Mouse (Mus musculus) ES-E14 (cell line): ENCODE data around the gene Zfp385a. TPM values are rescaled to one million over a fixed set of nuclear protein-coding genes. Genes with fewer than 3 reads are reported as not detected.

ENCODE experiments used
- DNase-seq: peaks from one replicate; pipeline ENCODE4 v3.0.0-alpha.2; 2013; ENCODE audit warnings: low read depth, low spot score
- H3K27ac ChIP-seq: 2 replicates; pipeline ENCODE4 v1.5.1; 2012; ENCODE audit warnings: low read depth, mild to moderate bottlenecking, low read length, moderate library complexity, mixed read lengths; ENCODE audit not compliant: poor library complexity, insufficient read depth, severe bottlenecking
- H3K36me3 ChIP-seq: 2 replicates; pipeline ENCODE4 v1.6.1; 2012; ENCODE audit warnings: mild to moderate bottlenecking, low read length, moderate library complexity, mixed read lengths; ENCODE audit not compliant: control insufficient read depth, poor library complexity, insufficient read depth, severe bottlenecking
- H3K4me1 ChIP-seq, 2 experiments: fragments of 150-350 bp in 1 of 2; sonication (generic) in 1 of 2; 2 replicates each; pipeline ENCODE4 v1.6.1; 2012; ENCODE audit warnings: low read length in 2 of 2, mild to moderate bottlenecking in 1 of 2, mixed read lengths in 1 of 2; ENCODE audit not compliant: control insufficient read depth in 2 of 2, insufficient read depth in 2 of 2, poor library complexity in 1 of 2
- H3K4me3 ChIP-seq, 2 experiments: fragments of 150-350 bp in 1 of 2; sonication (generic) in 1 of 2; 2 replicates each; pipeline ENCODE4 v1.5.1; 2012; ENCODE audit warnings: low read length in 2 of 2, low read depth in 1 of 2, mild to moderate bottlenecking in 1 of 2, mixed read lengths in 1 of 2; ENCODE audit not compliant: insufficient read depth in 1 of 2, poor library complexity in 1 of 2, severe bottlenecking in 1 of 2
- H3K9ac ChIP-seq: 2 replicates; pipeline ENCODE4 v1.6.1; 2012; ENCODE audit warnings: low read depth, mild to moderate bottlenecking, low read length, mixed read lengths; ENCODE audit not compliant: poor library complexity, insufficient read depth, severe bottlenecking
- H3K9me3 ChIP-seq: fragments of 150-350 bp; sonication (generic); 2 replicates; pipeline ENCODE4 v1.6.1; 2012; ENCODE audit warnings: low read depth, mild to moderate bottlenecking, low read length; ENCODE audit not compliant: control insufficient read depth, insufficient read depth
- CHD2 ChIP-seq: IDR thresholded peaks from 2 replicates; pipeline ENCODE4 v1.6.1; 2014; ENCODE audit warnings: mild to moderate bottlenecking, low read depth, low read length, inconsistent platforms
- HCFC1 ChIP-seq: IDR thresholded peaks from 2 replicates; pipeline ENCODE4 v1.6.1; 2012; ENCODE audit warnings: low read length, inconsistent platforms, borderline replicate concordance; ENCODE audit not compliant: insufficient read depth
- MAFK ChIP-seq: IDR thresholded peaks from 2 replicates; pipeline ENCODE4 v1.6.1; 2014; ENCODE audit warnings: mild to moderate bottlenecking, low read depth, low read length, inconsistent platforms; ENCODE audit not compliant: insufficient read depth
- ZC3H11A ChIP-seq: IDR thresholded peaks from 2 replicates; pipeline ENCODE4 v1.6.1; 2012; ENCODE audit warnings: low read depth, mild to moderate bottlenecking, inconsistent platforms, low read length, borderline replicate concordance
- ZNF384 ChIP-seq: IDR thresholded peaks from 2 replicates; pipeline ENCODE4 v1.6.1; 2012; ENCODE audit warnings: low read depth, low read length, inconsistent platforms
- in situ Hi-C, 2 experiments: fragments of 600-800 bp; cut with MboI; formaldehyde crosslinking; loops; one replicate each; pipeline ENCODE4 v1.15.1; 2025; ENCODE audit warnings: low sequenced_read_pairs in 2 of 2, inconsistent platforms in 1 of 2; ENCODE audit not compliant: unreplicated experiment in 2 of 2
- total RNA-seq: library from RNA; depleted of rRNA; stranded (reverse); fragments of 300-350 nt; gene quantifications from 2 replicates; pipeline ENCODE4 v1.2.3, GENCODE M21; 2012

Zfp385a gene
- total RNA-seq, 1 experiment, result 5.9 TPM

- peaks cover 65% of the 10 kb centered on the region for H3K36me3 ChIP-seq
These were observed 13.0 kb upstream of the Zfp385a start for GRCm38 (mm10) chr15:103352856-103353255.

GRCm38 (mm10) chr15:103347275-103347684 is 7.4 kb upstream of the Zfp385a start:
- Histone ChIP-seq H3K9ac (no peak overlapping the region), H3K4me3 (no peak overlapping the region), H3K4me1 (0 out of 4 replicates have a peak, but pooled peaks cover 0 to 2% of the 10 kb centered on the region in 2 experiments), H3K9me3 (no peaks in the 10 kb centered on the region), H3K27ac (no peak overlapping the region), H3K36me3 (peaks cover 62% of the 10 kb centered on the region)
- no peak for DNase-seq
- no peak for TF ChIP-seq ZC3H11A
- no peak for TF ChIP-seq ZNF384
- no peak for TF ChIP-seq MAFK
- no peak for TF ChIP-seq CHD2
- no peak for TF ChIP-seq HCFC1
- in situ Hi-C loops, result no loop called here

More at GRCm38 (mm10) chr15:103352856-103353255, 13.0 kb upstream of the Zfp385a start:
- no peaks in the 10 kb centered on the region for H3K9me3 ChIP-seq
- in situ Hi-C loops, result no loop called here
- H3K4me1 ChIP-seq, result no peaks in the 10 kb centered on the region
- no peak overlapping the region for H3K4me3 ChIP-seq
- no peak overlapping the region for H3K27ac ChIP-seq
- DNase-seq, result no peak
- TF ChIP-seq ZC3H11A, result no peak
- TF ChIP-seq HCFC1, result no peak
- TF ChIP-seq MAFK, result no peak
- no peak for TF ChIP-seq ZNF384
- no peak for TF ChIP-seq CHD2
- H3K9ac ChIP-seq, result no peak overlapping the region

- H3K9me3 ChIP-seq, result no peaks in the 10 kb centered on the region
- peaks cover 3 to 10% of the 10 kb centered on the region in 2 experiments; a peak in 1 of 4 replicates for H3K4me1 ChIP-seq
- TF ChIP-seq MAFK, result no peak
- no peak for TF ChIP-seq ZC3H11A
- no peak for TF ChIP-seq CHD2
- TF ChIP-seq ZNF384, result no peak
- no peak for TF ChIP-seq HCFC1
- H3K27ac ChIP-seq, result no peak overlapping the region
- no peak for DNase-seq
- H3K4me3 ChIP-seq, result no peak overlapping the region
- H3K36me3 ChIP-seq, result peaks cover 47% of the 10 kb centered on the region
- no peak overlapping the region for H3K9ac ChIP-seq
- in situ Hi-C loops, result no loop called here
These were observed 5.9 kb upstream of the Zfp385a start for GRCm38 (mm10) chr15:103345789-103346188.

GRCm38 (mm10) chr15:103343556-103343955 is 3.7 kb upstream of the Zfp385a start:
- H3K9ac ChIP-seq, result no peak overlapping the region
- no peak for TF ChIP-seq HCFC1
- no peak overlapping the region for H3K27ac ChIP-seq
- in situ Hi-C loops, result no loop called here
- no peaks in the 10 kb centered on the region for H3K9me3 ChIP-seq
- H3K4me1 ChIP-seq, result peaks cover 4 to 19% of the 10 kb centered on the region in 2 experiments; a peak in 2 of 4 replicates
- no peak for DNase-seq
- no peak overlapping the region for H3K4me3 ChIP-seq
- peaks cover 32% of the 10 kb centered on the region for H3K36me3 ChIP-seq

- no peak for DNase-seq
- H3K9ac ChIP-seq, result no peak overlapping the region
- H3K4me1 ChIP-seq, result peaks cover 9 to 24% of the 10 kb centered on the region in 2 experiments; a peak in 3 of 4 replicates
- in situ Hi-C loops, result no loop called here
- no peak overlapping the region for H3K27ac ChIP-seq
- H3K9me3 ChIP-seq, result no peaks in the 10 kb centered on the region
- TF ChIP-seq ZC3H11A (no peak), ZNF384 (no peak), CHD2 (no peak), HCFC1 (no peak), MAFK (no peak)
- no peak overlapping the region for H3K4me3 ChIP-seq
- peaks cover 30% of the 10 kb centered on the region for H3K36me3 ChIP-seq
These were observed 3.1 kb upstream of the Zfp385a start for GRCm38 (mm10) chr15:103343008-103343407.
